Mouse (Mus musculus): Measurements from ENCODE around the gene Gm17304. TPM values are rescaled to one million over a fixed set of nuclear protein-coding genes. Genes with fewer than 3 reads are reported as not detected.

Gene Gm17304
- polyA plus RNA-seq, 1 experiment from 2014 or later: not detected

DNA sequence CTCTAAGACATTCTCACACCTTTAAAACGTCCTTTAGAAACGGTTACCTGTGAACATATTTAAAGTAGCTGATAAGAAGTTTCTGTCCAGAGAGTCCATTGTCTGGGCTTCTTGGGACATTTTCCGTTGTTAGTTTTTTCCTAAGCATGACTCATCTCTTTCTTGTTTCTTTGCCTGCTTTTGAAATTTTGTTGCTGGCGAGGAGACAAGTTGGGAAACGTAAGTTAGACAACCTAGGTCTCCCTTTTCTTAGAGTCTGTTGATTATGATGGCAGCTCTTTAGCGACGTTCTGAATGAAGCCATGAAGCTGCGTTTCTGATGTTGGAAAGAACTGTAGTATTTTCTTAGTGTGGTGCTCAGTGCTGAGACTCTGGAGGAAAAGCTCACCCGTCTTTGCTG is 19.9 kb upstream of the Gm17304 start:
- ATAC-seq (ENCODE audit: low FRiP score, low TSS enrichment): no peak
- no peak overlapping the region for H3K4me3 ChIP-seq (ENCODE audit: low read length)
- WGBS: 93% methylated on average over 9 of the region's 9 CpGs
- H3K9me3 ChIP-seq (ENCODE audit: low read length): no peaks in the 10 kb centered on the region
- no peak overlapping the region for H3K4me2 ChIP-seq (replicated peaks; ENCODE audit: low read depth, low read length)
- no peak overlapping the region for H3K27ac ChIP-seq (ENCODE audit: low read length)
- H3K27me3 ChIP-seq (ENCODE audit: insufficient read depth, low read length): no peaks in the 10 kb centered on the region
- peaks cover 5% of the 10 kb centered on the region; the same call in 1 of the 2 replicates for H3K36me3 ChIP-seq (ENCODE audit: insufficient read depth, low read length)
- H3K4me1 ChIP-seq (ENCODE audit: insufficient read depth, low read length): no peaks in the 10 kb centered on the region
- no peak overlapping the region for H3K9ac ChIP-seq (replicated peaks; ENCODE audit: low read length)

DNA sequence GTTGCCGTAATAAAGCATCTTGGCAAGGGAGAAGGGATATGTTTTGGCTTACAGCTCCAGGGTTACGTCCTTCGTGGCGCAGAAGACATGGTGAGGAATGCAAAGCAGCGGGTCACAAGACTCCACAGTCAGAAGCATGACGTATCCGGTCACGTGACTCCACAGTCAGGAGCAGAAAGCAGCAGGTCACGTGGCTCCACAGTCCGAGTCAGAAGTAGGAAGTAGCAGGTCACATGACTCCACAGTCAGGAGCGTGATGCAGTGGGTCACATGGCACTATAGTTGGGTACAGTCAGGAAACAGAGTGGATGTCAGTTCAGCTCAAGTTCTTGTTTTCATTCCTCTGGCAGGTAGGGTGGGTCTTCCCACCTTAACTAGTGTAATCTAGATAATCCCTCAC is 19.2 kb upstream of the Gm17304 start:
- Histone ChIP-seq H3K9ac (replicated peaks; ENCODE audit: low read length) (no peak overlapping the region), H3K27me3 (ENCODE audit: insufficient read depth, low read length) (no peaks in the 10 kb centered on the region), H3K36me3 (ENCODE audit: insufficient read depth, low read length) (peaks cover 5% of the 10 kb centered on the region; the same call in 1 of the 2 replicates), H3K4me3 (ENCODE audit: low read length) (no peak overlapping the region), H3K4me2 (replicated peaks; ENCODE audit: low read depth, low read length) (no peak overlapping the region), H3K9me3 (ENCODE audit: low read length) (no peaks in the 10 kb centered on the region), H3K27ac (ENCODE audit: low read length) (no peak overlapping the region), H3K4me1 (ENCODE audit: insufficient read depth, low read length) (no peaks in the 10 kb centered on the region)
- ATAC-seq (ENCODE audit: low FRiP score, low TSS enrichment): no peak
- 80% methylated on average over 11 of the region's 11 CpGs for WGBS

DNA sequence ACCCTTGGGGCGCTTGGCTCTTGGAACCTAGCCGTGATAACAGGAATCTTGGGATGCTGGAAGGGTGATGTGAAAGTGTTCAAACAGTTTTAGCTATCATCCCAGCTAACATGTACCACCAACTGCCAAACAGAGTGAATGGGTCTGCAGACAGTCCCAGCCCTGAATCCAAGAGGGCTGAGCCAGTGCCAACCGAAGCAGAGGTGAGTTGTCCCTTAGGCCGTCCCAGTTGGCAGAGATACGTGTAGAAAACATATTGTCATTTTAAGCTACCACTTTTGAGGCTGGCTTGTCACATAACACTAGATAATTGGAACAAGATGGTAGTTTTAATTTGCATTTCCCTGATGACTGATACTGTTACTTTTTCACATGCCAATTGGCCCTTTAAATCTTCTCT is 18.2 kb upstream of the Gm17304 start:
- H3K36me3 ChIP-seq (ENCODE audit: insufficient read depth, low read length): peaks cover 7% of the 10 kb centered on the region; the same call in 1 of the 2 replicates
- no peak overlapping the region for H3K4me2 ChIP-seq (replicated peaks; ENCODE audit: low read depth, low read length)
- H3K4me1 ChIP-seq (ENCODE audit: insufficient read depth, low read length): no peaks in the 10 kb centered on the region
- H3K27ac ChIP-seq (ENCODE audit: low read length): no peak overlapping the region
- H3K4me3 ChIP-seq (ENCODE audit: low read length): no peak overlapping the region
- ATAC-seq (ENCODE audit: low FRiP score, low TSS enrichment): no peak
- WGBS: 90% methylated on average over 5 of the region's 5 CpGs
- H3K27me3 ChIP-seq (ENCODE audit: insufficient read depth, low read length): no peaks in the 10 kb centered on the region
- no peaks in the 10 kb centered on the region for H3K9me3 ChIP-seq (ENCODE audit: low read length)
- H3K9ac ChIP-seq (replicated peaks; ENCODE audit: low read length): no peak overlapping the region

DNA sequence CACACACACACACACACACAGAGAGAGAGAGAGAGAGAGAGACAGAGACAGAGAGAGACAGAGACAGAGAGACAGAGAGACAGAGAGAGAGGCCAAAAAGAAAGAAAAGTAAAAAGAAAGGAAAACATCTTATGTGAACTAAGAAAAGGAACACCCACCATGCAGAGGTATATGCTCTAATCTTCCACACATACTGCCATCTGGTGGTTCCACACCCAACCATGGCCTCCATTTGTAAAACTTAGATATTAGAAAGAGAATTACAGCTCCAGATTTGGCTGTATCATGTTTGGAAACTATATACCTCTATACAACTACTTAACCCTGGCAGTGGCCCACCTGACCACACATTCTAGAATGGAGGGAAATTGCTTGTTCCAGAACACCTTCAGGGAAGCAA is 14.5 kb upstream of the Gm17304 start:
- Histone ChIP-seq H3K9ac (replicated peaks; ENCODE audit: low read length) (no peak overlapping the region), H3K4me3 (ENCODE audit: low read length) (no peak overlapping the region), H3K36me3 (ENCODE audit: insufficient read depth, low read length) (peaks cover 8% of the 10 kb centered on the region; the same call in 1 of the 2 replicates), H3K4me2 (replicated peaks; ENCODE audit: low read depth, low read length) (no peak overlapping the region), H3K9me3 (ENCODE audit: low read length) (no peaks in the 10 kb centered on the region), H3K27me3 (ENCODE audit: insufficient read depth, low read length) (no peaks in the 10 kb centered on the region), H3K27ac (ENCODE audit: low read length) (no peak overlapping the region), H3K4me1 (ENCODE audit: insufficient read depth, low read length) (no peaks in the 10 kb centered on the region)
- no peak for ATAC-seq (ENCODE audit: low FRiP score, low TSS enrichment)

DNA sequence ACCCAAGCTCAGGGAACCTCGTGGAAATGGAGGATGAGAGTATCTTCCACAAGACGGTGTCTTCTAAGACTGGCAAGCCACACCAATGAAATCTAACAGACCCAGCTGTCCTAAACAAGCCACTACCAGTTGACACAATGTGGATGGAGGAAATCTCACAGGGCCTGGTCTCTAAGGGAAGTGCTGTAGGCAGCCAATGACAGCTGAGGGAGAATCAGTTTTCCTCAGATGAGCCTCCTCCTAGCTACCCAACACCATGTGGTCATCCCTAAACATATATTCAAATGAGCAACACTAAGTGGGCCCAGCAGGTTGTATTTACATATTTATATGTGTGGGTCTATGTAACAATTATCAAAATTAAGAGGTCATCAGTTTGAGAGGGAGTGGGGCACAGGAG is 11.4 kb upstream of the Gm17304 start:
- H3K27ac ChIP-seq (ENCODE audit: low read length): no peak overlapping the region
- no peaks in the 10 kb centered on the region for H3K4me1 ChIP-seq (ENCODE audit: insufficient read depth, low read length)
- H3K4me2 ChIP-seq (replicated peaks; ENCODE audit: low read depth, low read length): no peak overlapping the region
- H3K36me3 ChIP-seq (ENCODE audit: insufficient read depth, low read length): 0 out of 2 replicates have a peak, but pooled peaks cover 6% of the 10 kb centered on the region
- H3K4me3 ChIP-seq (ENCODE audit: low read length): no peak overlapping the region
- ATAC-seq (ENCODE audit: low FRiP score, low TSS enrichment): no peak
- H3K9ac ChIP-seq (replicated peaks; ENCODE audit: low read length): no peak overlapping the region
- WGBS: 89% methylated on average over 2 of the region's 2 CpGs
- H3K9me3 ChIP-seq (ENCODE audit: low read length): no peaks in the 10 kb centered on the region
- H3K27me3 ChIP-seq (ENCODE audit: insufficient read depth, low read length): no peaks in the 10 kb centered on the region

DNA sequence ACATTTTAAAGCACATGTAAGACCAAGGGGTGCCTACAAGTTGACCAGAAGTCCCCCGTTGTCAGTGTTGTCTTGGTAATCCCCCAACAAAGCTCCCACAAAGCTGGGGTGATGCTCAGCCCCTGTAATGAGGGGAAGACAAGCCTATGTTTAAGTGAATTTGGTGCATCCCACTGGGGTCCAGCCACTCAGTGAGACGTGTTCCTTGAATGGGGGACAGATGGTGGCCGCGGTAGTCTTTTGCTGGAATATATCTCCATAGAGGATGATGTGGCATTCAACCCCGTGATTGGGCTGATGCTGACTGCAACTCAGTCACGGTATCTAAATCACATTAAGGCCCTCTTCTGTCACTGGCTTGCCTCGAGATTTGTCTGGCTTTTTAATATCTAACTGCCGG is 9.4 kb upstream of the Gm17304 start:
- Histone ChIP-seq H3K36me3 (ENCODE audit: insufficient read depth, low read length) (0 out of 2 replicates have a peak, but pooled peaks cover 6% of the 10 kb centered on the region), H3K4me2 (replicated peaks; ENCODE audit: low read depth, low read length) (no peak overlapping the region), H3K9ac (replicated peaks; ENCODE audit: low read length) (no peak overlapping the region), H3K9me3 (ENCODE audit: low read length) (no peaks in the 10 kb centered on the region), H3K4me1 (ENCODE audit: insufficient read depth, low read length) (peaks cover 3% of the 10 kb centered on the region; the same call in 1 of the 2 replicates), H3K4me3 (ENCODE audit: low read length) (no peak overlapping the region), H3K27me3 (ENCODE audit: insufficient read depth, low read length) (no peaks in the 10 kb centered on the region), H3K27ac (ENCODE audit: low read length) (no peak overlapping the region)
- 89% methylated on average over 8 of the region's 8 CpGs for WGBS
- ATAC-seq (ENCODE audit: low FRiP score, low TSS enrichment): no peak

DNA sequence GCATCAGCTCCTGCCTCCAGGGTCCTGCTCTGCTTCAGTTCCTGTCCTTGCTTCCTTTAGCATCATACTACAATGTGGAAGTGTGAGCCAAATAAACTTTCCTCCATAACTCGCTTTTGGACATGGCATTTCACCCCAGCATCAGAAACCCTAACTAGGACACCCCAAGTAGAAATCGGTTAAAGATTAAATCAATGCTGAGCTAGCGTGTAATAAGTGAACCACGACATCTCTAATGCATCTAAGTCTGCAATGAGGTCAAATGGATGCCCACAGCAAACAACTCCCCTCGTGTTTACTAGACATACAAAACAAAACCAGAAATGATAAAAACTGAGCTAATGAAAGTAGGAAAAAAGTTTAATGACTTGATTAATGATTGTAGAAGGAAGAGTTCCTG is 4.5 kb upstream of the Gm17304 start:
- Histone ChIP-seq H3K4me2 (replicated peaks; ENCODE audit: low read depth, low read length) (no peak overlapping the region), H3K9ac (replicated peaks; ENCODE audit: low read length) (no peak overlapping the region), H3K4me3 (ENCODE audit: low read length) (no peak overlapping the region), H3K27me3 (ENCODE audit: insufficient read depth, low read length) (no peaks in the 10 kb centered on the region), H3K36me3 (ENCODE audit: insufficient read depth, low read length) (peaks cover 9% of the 10 kb centered on the region), H3K4me1 (ENCODE audit: insufficient read depth, low read length) (peaks cover 14% of the 10 kb centered on the region), H3K9me3 (ENCODE audit: low read length) (no peaks in the 10 kb centered on the region), H3K27ac (ENCODE audit: low read length) (no peak overlapping the region)
- no peak for ATAC-seq (ENCODE audit: low FRiP score, low TSS enrichment)
- 75% methylated on average over 5 of the region's 5 CpGs for WGBS

DNA sequence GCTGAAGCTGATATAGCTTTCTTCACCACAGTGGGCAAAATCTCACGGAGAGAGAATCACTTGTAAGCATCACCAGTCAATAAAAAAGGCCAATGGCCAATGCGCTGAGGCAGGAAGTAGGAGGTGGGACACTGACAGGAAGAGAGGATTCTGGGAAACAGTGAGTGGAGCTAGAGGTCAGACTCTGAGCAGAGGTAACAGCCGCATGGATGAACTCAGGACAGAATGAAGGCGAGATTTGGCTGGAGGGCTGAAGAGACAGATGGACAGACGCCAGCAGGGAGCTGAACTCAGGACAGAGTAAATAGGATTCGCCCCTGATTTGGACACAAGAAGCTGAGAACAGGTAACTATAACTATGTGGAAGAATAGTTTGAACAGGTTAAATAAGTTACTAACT is 3.8 kb upstream of the Gm17304 start:
- no peak for ATAC-seq (ENCODE audit: low FRiP score, low TSS enrichment)

DNA sequence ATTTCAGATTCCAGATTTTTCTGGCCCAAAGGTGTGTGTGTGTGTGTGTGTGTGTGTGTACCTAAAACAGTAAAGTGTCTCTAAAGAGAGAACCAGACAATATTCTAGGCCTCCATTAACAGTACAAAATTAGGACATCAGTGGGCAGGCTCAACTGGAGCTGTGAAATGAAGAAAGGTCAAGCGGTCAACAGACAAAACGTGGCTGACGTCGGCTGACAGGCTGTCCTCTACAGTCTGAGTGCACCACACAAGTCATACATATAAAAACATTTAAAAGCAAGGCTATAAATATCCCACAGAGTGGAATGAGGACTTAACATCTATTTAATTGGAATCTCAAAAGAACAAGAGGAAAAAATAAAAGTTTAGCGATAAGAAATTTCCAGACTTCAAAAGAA is 1.8 kb upstream of the Gm17304 start:
- H3K27me3 ChIP-seq (ENCODE audit: insufficient read depth, low read length): no peaks in the 10 kb centered on the region
- no peak overlapping the region for H3K27ac ChIP-seq (ENCODE audit: low read length)
- ATAC-seq (ENCODE audit: low FRiP score, low TSS enrichment): no peak
- peaks cover 14% of the 10 kb centered on the region for H3K4me1 ChIP-seq (ENCODE audit: insufficient read depth, low read length)
- WGBS: 64% methylated on average over 5 of the region's 5 CpGs
- H3K4me3 ChIP-seq (ENCODE audit: low read length): no peak overlapping the region
- H3K4me2 ChIP-seq (replicated peaks; ENCODE audit: low read depth, low read length): no peak overlapping the region
- no peak overlapping the region for H3K9ac ChIP-seq (replicated peaks; ENCODE audit: low read length)
- H3K9me3 ChIP-seq (ENCODE audit: low read length): no peaks in the 10 kb centered on the region
- H3K36me3 ChIP-seq (ENCODE audit: insufficient read depth, low read length): peaks cover 16% of the 10 kb centered on the region

More for the DNA sequence above, 3.8 kb upstream of the Gm17304 start:
- H3K4me3 ChIP-seq (ENCODE audit: low read length): no peak overlapping the region
- H3K9ac ChIP-seq (replicated peaks; ENCODE audit: low read length): no peak overlapping the region
- no peak overlapping the region for H3K27ac ChIP-seq (ENCODE audit: low read length)
- H3K27me3 ChIP-seq (ENCODE audit: insufficient read depth, low read length): no peaks in the 10 kb centered on the region
- no peak overlapping the region for H3K4me2 ChIP-seq (replicated peaks; ENCODE audit: low read depth, low read length)
- H3K36me3 ChIP-seq (ENCODE audit: insufficient read depth, low read length): peaks cover 9% of the 10 kb centered on the region
- peaks cover 14% of the 10 kb centered on the region for H3K4me1 ChIP-seq (ENCODE audit: insufficient read depth, low read length)
- WGBS: 87% methylated on average over 6 of the region's 6 CpGs
- no peaks in the 10 kb centered on the region for H3K9me3 ChIP-seq (ENCODE audit: low read length)

DNA sequence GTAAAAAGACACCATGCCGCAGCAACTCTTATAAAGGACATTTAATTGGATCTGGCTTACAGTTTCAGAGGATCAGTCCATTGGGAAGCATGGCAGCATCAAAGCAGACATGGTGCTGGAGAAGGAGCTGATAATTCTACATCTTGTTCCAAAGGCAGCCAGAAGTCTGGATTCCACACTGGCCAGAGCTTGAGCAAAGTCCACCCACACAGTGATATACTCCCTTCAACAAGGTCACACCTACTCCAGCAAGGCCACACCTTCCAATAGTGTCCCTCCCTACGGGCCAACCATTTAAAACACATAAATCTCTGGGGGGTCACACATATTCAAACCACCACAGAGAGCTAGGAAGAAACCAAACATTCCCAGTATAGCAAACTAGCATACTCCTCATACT is 3.3 kb downstream of the Gm17304 start:
- 0 out of 2 replicates have a peak, but pooled peaks have one; percentile 31 for ATAC-seq (ENCODE audit: low FRiP score, low TSS enrichment)
- WGBS: 74% methylated on average over 2 of the region's 2 CpGs
- Histone ChIP-seq H3K27ac (ENCODE audit: low read length) (no peak overlapping the region), H3K9ac (replicated peaks; ENCODE audit: low read length) (no peak overlapping the region), H3K27me3 (ENCODE audit: insufficient read depth, low read length) (no peaks in the 10 kb centered on the region), H3K36me3 (ENCODE audit: insufficient read depth, low read length) (peaks cover 18% of the 10 kb centered on the region), H3K4me3 (ENCODE audit: low read length) (no peak overlapping the region), H3K9me3 (ENCODE audit: low read length) (no peaks in the 10 kb centered on the region), H3K4me2 (replicated peaks; ENCODE audit: low read depth, low read length) (no peak overlapping the region), H3K4me1 (ENCODE audit: insufficient read depth, low read length) (no peaks in the 10 kb centered on the region)
